9 mouse cellular contexts compared by ENCODE assay signal in the genomic region with DNA sequence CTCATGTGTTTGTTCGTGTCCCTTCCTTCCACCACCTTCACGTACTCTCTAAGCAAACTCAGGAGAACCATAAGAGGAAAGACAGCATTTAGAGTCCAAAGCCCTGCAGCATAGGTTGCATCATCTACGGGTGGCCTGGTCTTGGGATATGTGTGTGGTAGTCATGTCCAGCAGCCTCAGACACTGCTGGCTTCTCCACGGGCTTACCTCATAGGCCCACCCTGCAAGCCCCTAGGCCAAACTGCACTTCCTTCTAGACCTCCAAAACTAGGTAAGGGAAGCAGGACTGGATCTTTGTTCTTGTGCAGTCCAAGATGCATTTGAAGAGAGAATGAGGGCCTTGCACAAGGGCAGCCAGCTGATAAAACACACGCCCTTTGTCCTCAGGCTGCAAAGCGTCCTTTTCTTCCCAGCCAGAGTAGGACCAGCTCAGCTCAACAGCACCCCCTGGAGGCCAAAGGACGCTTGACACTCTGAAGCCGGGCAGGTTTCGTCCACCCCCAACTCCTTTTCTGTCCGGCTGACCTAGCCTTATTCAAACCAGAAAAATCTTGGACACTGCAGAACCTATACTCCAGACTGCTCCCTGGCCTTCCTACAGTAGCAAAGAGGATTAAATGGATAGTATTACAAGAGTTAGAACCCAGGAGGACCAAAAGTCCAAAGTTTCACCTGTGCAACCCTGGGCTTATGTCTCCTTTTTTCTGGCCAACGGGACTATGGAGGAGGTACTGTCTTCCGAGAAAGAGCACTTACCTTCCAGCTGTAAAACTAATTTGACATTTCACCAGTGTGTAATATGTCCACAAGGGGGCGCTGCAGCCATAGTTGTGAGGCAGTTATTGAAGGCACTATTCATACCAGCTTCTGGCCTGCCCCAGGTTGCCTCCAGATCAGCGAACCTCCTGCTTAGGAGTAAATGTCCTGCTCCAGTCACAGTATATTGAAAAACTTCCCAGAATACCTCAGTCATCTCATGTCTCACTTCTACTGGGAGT. TPM values are rescaled to one million over a fixed set of nuclear protein-coding genes. Genes with fewer than 3 reads are reported as not detected.
DNase-seq lines count a peak whose midpoint lies in the region; ATAC-seq lines count a peak whose summit lies in the region.
"Had no signal": no experiment of that assay in that cellular context is flagged by ENCODE, and none has a peak within 500 bp of the region (broad histone marks: within the 10 kb centered on the region; RNA-seq: fewer than 3 reads in every experiment).

No protein-coding gene starts in this region.

- 27% methylated on average over 14 of the region's 14 CpGs for WGBS in heart, embryonic 11.5 days (ENCODE audit: insufficient replicate concordance)
- WGBS in liver, embryonic 12.5 days (ENCODE audit: insufficient replicate concordance): 23% methylated on average over 14 of the region's 14 CpGs
- WGBS in neural tube, embryonic 14.5 days: 31% methylated on average over 14 of the region's 14 CpGs

- H3K4me2 ChIP-seq in heart, embryonic 11.5 days: no peak overlapping the region
- no peak overlapping the region for H3K4me2 ChIP-seq in liver, embryonic 12.5 days
- H3K4me2 ChIP-seq in neural tube, embryonic 14.5 days (ENCODE audit: low read depth, low read length): no peak overlapping the region
- H3K4me2 ChIP-seq: embryonic facial prominence, embryonic 13.5 days had no signal

- H3K9me3 ChIP-seq in heart, embryonic 11.5 days (replicated peaks; ENCODE audit: control insufficient read depth, low read length): no peaks in the 10 kb centered on the region
- no peaks in the 10 kb centered on the region for H3K9me3 ChIP-seq in liver, embryonic 12.5 days (replicated peaks)
- H3K9me3 ChIP-seq in neural tube, embryonic 14.5 days (ENCODE audit: control insufficient read depth, low read length): no peaks in the 10 kb centered on the region
- H3K9me3 ChIP-seq: embryonic facial prominence, embryonic 13.5 days had no signal

- peaks cover 11% of the 10 kb centered on the region for H3K4me1 ChIP-seq in heart, embryonic 11.5 days (ENCODE audit: control insufficient read depth, insufficient read depth, low read length)
- H3K4me1 ChIP-seq in liver, embryonic 12.5 days: no peaks in the 10 kb centered on the region
- H3K4me1 ChIP-seq in neural tube, embryonic 14.5 days (ENCODE audit: control insufficient read depth, insufficient read depth, low read length): no peaks in the 10 kb centered on the region

- H3K4me3 ChIP-seq in heart, embryonic 11.5 days (ENCODE audit: low read depth, low read length): no peak overlapping the region
- H3K4me3 ChIP-seq in liver, embryonic 12.5 days: no peak overlapping the region
- no peak overlapping the region for H3K4me3 ChIP-seq in neural tube, embryonic 14.5 days (ENCODE audit: low read depth, low read length)
- H3K4me3 ChIP-seq: embryonic facial prominence, embryonic 13.5 days had no signal

- 0 out of 2 replicates have a peak, but pooled peaks have one; percentile 20 for ATAC-seq in heart, embryonic 11.5 days (replicated peaks; ENCODE audit: insufficient number of reproducible peaks, low FRiP score, low TSS enrichment)
- ATAC-seq in liver, embryonic 12.5 days: peak; percentile 30; the same call in 1 of the 2 replicates
- ATAC-seq in neural tube, embryonic 14.5 days (ENCODE audit: low read depth): peak; percentile 31; the same call in 1 of the 2 replicates

- H3K27me3 ChIP-seq in heart, embryonic 11.5 days (ENCODE audit: control insufficient read depth, insufficient read depth, low read length): no peaks in the 10 kb centered on the region
- no peaks in the 10 kb centered on the region for H3K27me3 ChIP-seq in liver, embryonic 12.5 days (replicated peaks)
- no peaks in the 10 kb centered on the region; the same call in 1 of the 2 replicates for H3K27me3 ChIP-seq in neural tube, embryonic 14.5 days (ENCODE audit: control insufficient read depth, insufficient read depth, low read length)
- H3K27me3 ChIP-seq: embryonic facial prominence, embryonic 13.5 days had no signal

- H3K36me3 ChIP-seq in heart, embryonic 11.5 days (ENCODE audit: control insufficient read depth, insufficient read depth, low read length): no peaks in the 10 kb centered on the region
- no peaks in the 10 kb centered on the region for H3K36me3 ChIP-seq in liver, embryonic 12.5 days
- no peaks in the 10 kb centered on the region for H3K36me3 ChIP-seq in neural tube, embryonic 14.5 days (ENCODE audit: control insufficient read depth, insufficient read depth, low read length)
- H3K36me3 ChIP-seq: embryonic facial prominence, embryonic 13.5 days had no signal

- no peak overlapping the region for H3K27ac ChIP-seq in heart, embryonic 11.5 days (ENCODE audit: low read depth, low read length)
- no peak overlapping the region for H3K27ac ChIP-seq in liver, embryonic 12.5 days
- no peak overlapping the region for H3K27ac ChIP-seq in neural tube, embryonic 14.5 days (ENCODE audit: low read depth, low read length)
- H3K27ac ChIP-seq: embryonic facial prominence, embryonic 13.5 days had no signal

- peak; percentile 67 for DNase-seq in 416B (ENCODE audit: low read depth)
- peak; percentile 33 for DNase-seq in adrenal gland, adult 8-10 months
- DNase-seq in embryo, embryonic 9.5 days (ENCODE audit: extremely low spot score): peak; percentile 87
- peak; percentile 83 for DNase-seq in kidney, postnatal 10 days
- DNase-seq in testis, postnatal 14 days (ENCODE audit: low spot score): peak; percentile 64

- H3K9ac ChIP-seq in heart, embryonic 11.5 days (ENCODE audit: low read depth, low read length): no peak overlapping the region
- no peak overlapping the region for H3K9ac ChIP-seq in liver, embryonic 12.5 days
- no peak overlapping the region for H3K9ac ChIP-seq in neural tube, embryonic 14.5 days (replicated peaks; ENCODE audit: low read depth, low read length)
- H3K9ac ChIP-seq: embryonic facial prominence, embryonic 13.5 days had no signal

RNA-seq across cellular contexts. Expression of gene Krt19, which starts 20.6 kb away (rescaled TPM):
- total RNA-seq in adrenal gland, adult 8-10 months (2022): 1 to 10 TPM; 1.3 to 4.2 (median 3.7) TPM
- 48.4 and 69.2 TPM in 2 replicates for polyA plus RNA-seq in heart, embryonic 11.5 days (2014; fragmentation: Nextera tagmentation; extraction: Ambion mirVana)
- polyA plus RNA-seq in liver, embryonic 12.5 days (2016; fragmentation: Nextera tagmentation; extraction: Ambion mirVana): 4.0 and 6.7 TPM in 2 replicates
- polyA plus RNA-seq in neural tube, embryonic 14.5 days (2014; fragmentation: Nextera tagmentation; extraction: Ambion mirVana): 0.46 and 0.51 TPM in 2 replicates

RNA-seq across cellular contexts. Expression of gene Krt9, which starts 24.0 kb away (rescaled TPM):
- total RNA-seq in adrenal gland, adult 8-10 months (2022): under 1 TPM in 1 of 4 experiments, not detected in 3; 0.11 TPM
- polyA plus RNA-seq in heart, embryonic 11.5 days (2014; fragmentation: Nextera tagmentation; extraction: Ambion mirVana): not detected in 2 replicates
- polyA plus RNA-seq in liver, embryonic 12.5 days (2016; fragmentation: Nextera tagmentation; extraction: Ambion mirVana): not detected in 2 replicates
- polyA plus RNA-seq in neural tube, embryonic 14.5 days (2014; fragmentation: Nextera tagmentation; extraction: Ambion mirVana): 0.08 TPM in 1 of 2 replicates, not detected in the other
- polyA plus RNA-seq: embryonic facial prominence, embryonic 13.5 days had no signal

RNA-seq across cellular contexts. Expression of gene Krt15, which starts 33.3 kb away (rescaled TPM):
- total RNA-seq in adrenal gland, adult 8-10 months (2022): not detected
- polyA plus RNA-seq in heart, embryonic 11.5 days (2014; fragmentation: Nextera tagmentation; extraction: Ambion mirVana): 0.17 and 0.24 TPM in 2 replicates
- 0.28 and 0.36 TPM in 2 replicates for polyA plus RNA-seq in liver, embryonic 12.5 days (2016; fragmentation: Nextera tagmentation; extraction: Ambion mirVana)
- polyA plus RNA-seq in neural tube, embryonic 14.5 days (2014; fragmentation: Nextera tagmentation; extraction: Ambion mirVana): not detected in 2 replicates

RNA-seq across cellular contexts. Expression of gene Krt14, which starts 38.3 kb away (rescaled TPM):
- total RNA-seq in adrenal gland, adult 8-10 months (2022): under 1 TPM in 2 of 4 experiments, not detected in 2; 0.22 to 0.27 TPM
- 1.4 and 1.7 TPM in 2 replicates for polyA plus RNA-seq in heart, embryonic 11.5 days (2014; fragmentation: Nextera tagmentation; extraction: Ambion mirVana)
- polyA plus RNA-seq in liver, embryonic 12.5 days (2016; fragmentation: Nextera tagmentation; extraction: Ambion mirVana): 1.1 and 1.7 TPM in 2 replicates
- polyA plus RNA-seq in neural tube, embryonic 14.5 days (2014; fragmentation: Nextera tagmentation; extraction: Ambion mirVana): 0.36 and 0.40 TPM in 2 replicates

RNA-seq across cellular contexts. Expression of gene Krt13, which starts 47.7 kb away (rescaled TPM):
- total RNA-seq in adrenal gland, adult 8-10 months (2022): not detected
- polyA plus RNA-seq in heart, embryonic 11.5 days (2014; fragmentation: Nextera tagmentation; extraction: Ambion mirVana): not detected in 2 replicates
- polyA plus RNA-seq in liver, embryonic 12.5 days (2016; fragmentation: Nextera tagmentation; extraction: Ambion mirVana): not detected in 2 replicates
- polyA plus RNA-seq in neural tube, embryonic 14.5 days (2014; fragmentation: Nextera tagmentation; extraction: Ambion mirVana): not detected in 2 replicates

Comparison
In these comparisons a context has a peak if more than half of its experiments do, and no peak if none do; other contexts are left out.
1. DNase-seq: peak in every context shown above with its lines; median percentile 87 in embryo, embryonic 9.5 days; 83 in kidney, postnatal 10 days; 67 in 416B; 64 in testis, postnatal 14 days; 33 in adrenal gland, adult 8-10 months.